Mouse (Mus musculus) kidney, adult 8-10 months (tissue): ENCODE results near the gene Lypd5.
A peak's percentile ranks its signal among the peaks of the same experiment; 100 is the strongest.

Source experiments
- DNase-seq, 2 experiments: peaks; one replicate each; pipeline ENCODE4 v3.0.0; 2022

The Lypd5 gene

DNA sequence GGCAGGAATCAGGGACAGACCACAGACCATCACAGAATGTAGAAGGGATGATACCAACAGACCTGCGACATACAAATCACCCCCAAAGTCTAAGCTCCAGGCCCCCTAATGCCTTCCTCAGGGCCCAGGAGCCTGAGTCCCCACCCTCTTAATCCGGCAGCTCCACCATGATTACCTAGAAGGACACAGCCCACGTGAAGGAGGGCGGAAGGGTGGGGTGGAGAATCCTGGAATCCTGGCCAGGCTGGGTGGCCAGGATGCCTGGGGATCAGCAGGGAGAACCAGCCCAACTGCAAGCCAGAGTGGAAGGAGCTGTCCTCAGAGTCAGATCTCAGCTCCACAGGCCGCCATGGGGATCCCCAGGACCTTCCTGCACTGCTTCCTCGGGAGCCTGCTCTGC is at the start of gene Lypd5:
TSS of gene Lypd5 (plus strand) at position 301 of the 400 bp plus-strand sequence.
- DNase-seq, result no peak

DNA sequence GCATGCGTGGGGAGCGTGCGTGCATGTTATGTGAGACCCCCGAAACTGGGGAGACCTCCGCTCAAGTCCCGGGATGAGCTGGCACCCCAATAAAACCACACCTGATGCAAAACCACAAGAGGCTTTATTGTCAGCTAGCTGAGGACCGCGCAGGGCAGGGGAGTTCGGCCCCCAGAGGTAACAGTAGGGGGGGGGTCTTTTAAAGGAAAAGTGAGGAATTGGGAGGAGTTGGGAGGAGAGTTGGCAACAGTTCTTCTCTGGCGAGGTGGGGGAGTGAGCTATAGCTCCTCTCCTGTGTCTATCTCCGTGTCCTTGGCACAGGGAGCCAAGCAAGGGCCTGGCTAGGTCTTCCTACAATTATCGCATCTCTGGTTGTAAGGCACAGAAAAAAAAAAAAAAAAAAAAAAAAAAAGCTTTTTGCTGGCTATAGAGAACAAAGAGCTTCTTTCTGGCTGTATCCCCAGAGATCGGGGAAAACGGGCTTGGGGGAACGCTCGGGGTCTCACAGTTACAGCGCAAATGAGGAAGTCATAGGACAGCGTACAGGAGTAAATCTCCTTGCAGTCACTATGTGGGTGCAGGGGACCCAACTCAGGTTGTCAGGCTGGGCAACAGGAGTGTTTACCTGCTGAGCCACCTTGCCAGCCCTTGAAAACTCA is 49.0 kb upstream of the Lypd5 start:
- DNase-seq, result peak in 1 of 2 experiments; percentile 10

GRCm38 (mm10) chr7:24300771-24301282 is 48.2 kb upstream of the Lypd5 start, which contains the start of gene Zfp61:
Gene Zfp61, minus strand, starts transcription at chr7:24301232.
- peak; percentile 33 to 40 for DNase-seq

GRCm38 (mm10) chr7:24315726-24316566 is 33.0 kb upstream of the Lypd5 start:
- DNase-seq, result peak; percentile 59 to 64

DNA sequence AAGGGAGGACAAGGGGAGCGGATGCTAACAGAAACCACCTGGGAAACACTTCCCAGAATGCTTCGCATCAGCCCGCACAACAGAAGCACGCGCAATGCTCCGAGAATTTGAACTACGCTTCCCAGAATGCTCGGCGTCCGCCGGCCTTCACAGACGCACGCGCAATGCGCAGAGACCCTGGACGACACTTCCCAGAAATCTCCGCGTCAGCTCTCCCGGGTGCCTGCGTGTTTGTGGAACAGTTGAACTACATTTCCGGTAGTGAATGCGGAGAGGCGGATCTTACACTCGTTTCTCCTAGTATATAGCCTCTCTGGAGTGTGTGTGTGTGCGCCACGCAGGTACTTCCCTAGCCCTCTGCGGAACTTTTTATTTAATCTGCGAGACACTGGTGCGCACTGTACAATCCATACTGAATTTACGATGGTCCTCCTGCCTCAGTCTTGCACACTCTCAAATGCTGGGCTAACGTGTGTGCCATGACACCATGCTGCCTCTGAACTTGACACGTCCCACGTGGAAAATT is 32.4 kb upstream of the Lypd5 start, which contains the start of gene Zfp94:
TSS of gene Zfp94 (minus strand) at position 100 of the 526 bp plus-strand sequence.
- DNase-seq, result peak; percentile 97

DNA sequence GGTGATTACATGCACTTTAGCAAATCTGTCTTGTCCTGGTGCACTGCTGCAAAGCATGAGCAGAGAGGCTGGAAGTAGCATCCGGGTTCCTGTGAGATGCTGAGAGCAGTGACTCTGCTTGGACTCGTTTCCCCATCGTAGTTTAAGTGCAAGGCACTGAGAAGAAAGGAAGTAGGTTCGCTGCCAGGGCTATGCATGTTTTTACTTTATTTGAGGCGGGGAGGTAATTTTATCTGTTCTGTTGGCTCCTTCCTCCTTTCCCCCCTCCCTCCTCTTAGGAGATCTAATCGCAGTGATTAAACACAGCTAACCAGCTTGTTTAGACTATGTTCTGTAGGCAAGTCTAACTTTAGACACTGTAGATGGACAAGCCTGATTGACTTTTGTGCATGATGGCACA is 30.1 kb upstream of the Lypd5 start:
- DNase-seq, result no peak

GRCm38 (mm10) chr7:24322593-24322992 is 26.4 kb upstream of the Lypd5 start:
- DNase-seq, result no peak

GRCm38 (mm10) chr7:24325197-24325596 is 23.8 kb upstream of the Lypd5 start:
- peak in 1 of 2 experiments; percentile 23 for DNase-seq

DNA sequence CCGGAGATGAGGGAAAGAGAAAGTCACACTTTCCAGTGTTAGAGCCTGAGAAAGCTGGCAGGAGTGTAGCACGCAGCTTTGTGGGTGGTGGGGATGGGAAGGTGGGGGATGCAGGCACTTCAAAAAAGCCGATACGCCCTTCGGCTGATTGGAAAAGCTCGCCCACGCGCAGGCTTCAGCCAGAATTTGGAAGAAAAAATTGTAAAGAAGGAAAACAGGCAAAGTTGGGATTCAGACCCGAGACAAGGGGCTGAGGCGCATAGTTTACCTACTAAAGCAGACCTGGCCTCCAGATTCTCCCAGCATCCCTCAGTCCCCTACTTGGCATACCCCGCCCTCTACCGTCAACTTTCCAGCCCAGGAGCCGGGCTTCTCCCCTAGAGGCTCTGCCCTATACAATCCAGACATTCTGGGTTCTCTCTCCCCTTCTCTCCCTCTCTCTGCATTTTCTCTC is 23.3 kb upstream of the Lypd5 start:
- no peak for DNase-seq

GRCm38 (mm10) chr7:24326273-24327135 is 22.5 kb upstream of the Lypd5 start:
- no peak for DNase-seq

DNA sequence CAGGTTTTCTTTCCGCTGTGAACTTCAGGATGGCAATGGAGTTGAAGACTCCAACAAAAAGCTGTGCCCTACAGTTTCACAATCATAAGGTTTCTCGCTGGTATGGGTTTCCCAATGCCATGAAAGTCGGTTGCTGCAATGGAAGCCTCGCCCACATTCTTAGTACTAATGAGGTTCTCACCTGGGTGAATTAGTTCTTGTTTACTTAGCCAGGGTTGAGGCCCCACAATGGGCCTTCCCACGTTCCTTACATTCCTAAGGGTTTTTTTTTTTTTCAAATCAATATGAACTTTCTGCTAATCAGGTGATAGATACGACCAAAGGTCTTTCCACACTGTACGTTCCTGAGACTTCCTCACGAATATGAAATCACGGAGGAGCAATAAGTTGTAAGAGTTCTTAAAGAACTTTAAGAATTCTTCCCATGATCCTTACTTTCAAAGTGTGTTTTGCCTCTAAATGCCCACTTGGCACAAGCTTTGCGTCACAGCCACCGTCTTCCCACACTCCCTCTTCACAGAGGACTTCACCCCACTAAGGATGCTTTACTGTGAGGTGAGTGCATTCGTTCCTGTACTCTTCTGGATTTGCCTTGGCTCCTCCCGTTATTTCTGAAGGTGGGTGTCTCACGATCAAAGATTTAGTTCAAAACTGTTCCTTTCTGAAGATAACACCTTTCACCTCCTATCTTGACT is 21.6 kb upstream of the Lypd5 start:
- DNase-seq, result no peak

- DNase-seq, result peak in 1 of 2 experiments; percentile 3
Observed at GRCm38 (mm10) chr7:24333304-24333986, 15.6 kb upstream of the Lypd5 start, which contains the start of gene Tescl. Gene Tescl, minus strand, starts transcription at chr7:24333936.

GRCm38 (mm10) chr7:24335699-24336309 is 13.2 kb upstream of the Lypd5 start:
- peak; percentile 26 to 81 for DNase-seq

DNA sequence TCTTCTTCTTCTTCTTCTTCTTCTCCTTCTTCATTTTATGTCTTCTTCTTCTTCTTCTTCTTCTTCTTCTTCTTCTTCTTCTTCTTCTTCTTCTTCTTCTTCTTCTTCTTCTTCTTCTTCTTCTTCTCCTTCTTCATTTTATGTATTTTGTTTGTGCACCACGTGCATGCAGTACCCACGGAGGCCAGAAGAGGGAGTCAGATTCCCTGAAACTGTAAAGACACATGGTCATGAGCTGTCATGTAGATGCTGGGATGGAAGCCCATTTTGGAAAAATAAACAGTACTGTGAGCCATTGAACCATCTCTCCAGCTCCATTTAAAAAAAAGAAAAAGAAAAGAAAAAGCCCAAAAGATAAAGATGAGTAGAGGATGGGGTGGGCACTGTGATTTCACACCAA is 10.8 kb upstream of the Lypd5 start:
- DNase-seq, result no peak

GRCm38 (mm10) chr7:24343701-24344272 is 5.2 kb upstream of the Lypd5 start:
- DNase-seq, result no peak

GRCm38 (mm10) chr7:24346444-24346843 is 2.6 kb upstream of the Lypd5 start:
- DNase-seq, result no peak

GRCm38 (mm10) chr7:24355646-24356045 is 6.7 kb downstream of the Lypd5 start:
- no peak for DNase-seq

- DNase-seq, result no peak
Observed at GRCm38 (mm10) chr7:24356081-24356480, 7.1 kb downstream of the Lypd5 start.

GRCm38 (mm10) chr7:24357899-24358298 is 8.9 kb downstream of the Lypd5 start:
- no peak for DNase-seq

- peak in 1 of 2 experiments; percentile 11 for DNase-seq
Observed at GRCm38 (mm10) chr7:24359269-24359668, 10.3 kb downstream of the Lypd5 start.
